Mouse (Mus musculus) midbrain, embryonic 12.5 days (tissue): ENCODE measurements at regions not wholly inside any gene's neighbourhood (a gene's known extent, or its start where the extent isn't known, plus 50 kb on each side); places are given as distances from the start of the nearest gene placed in this dataset.

Experiments
- ATAC-seq: fragments of 200-750 bp; cut with Nextera tagmentation; 2 replicates; pipeline ENCODE4 v1.8.0; 2017; ENCODE audit warnings: low read depth, moderate TSS enrichment, moderate library complexity; ENCODE audit not compliant: low FRiP score
- H3K27ac ChIP-seq: fragments of 300-500 bp; sonication (generic); replicated peaks from 2 replicates; pipeline ENCODE4 v1.5.1; 2016; ENCODE audit warnings: mild to moderate bottlenecking
- H3K27me3 ChIP-seq: fragments of 300-500 bp; sonication (generic); 2 replicates; pipeline ENCODE4 v1.6.1; 2016; ENCODE audit warnings: mild to moderate bottlenecking
- H3K36me3 ChIP-seq: fragments of 300-500 bp; sonication (generic); 2 replicates; pipeline ENCODE4 v1.6.1; 2016
- H3K4me1 ChIP-seq: fragments of 300-500 bp; sonication (generic); 2 replicates; pipeline ENCODE4 v1.6.1; 2016
- H3K4me2 ChIP-seq: fragments of 300-500 bp; sonication (generic); replicated peaks from 2 replicates; pipeline ENCODE4 v1.6.1; 2016; ENCODE audit warnings: mild to moderate bottlenecking, moderate library complexity
- H3K4me3 ChIP-seq: fragments of 300-500 bp; sonication (generic); 2 replicates; pipeline ENCODE4 v1.5.1; 2016; ENCODE audit warnings: mild to moderate bottlenecking
- H3K9ac ChIP-seq: fragments of 300-500 bp; sonication (generic); replicated peaks from 2 replicates; pipeline ENCODE4 v1.6.1; 2016; ENCODE audit warnings: mild to moderate bottlenecking, moderate library complexity
- H3K9me3 ChIP-seq: fragments of 300-500 bp; sonication (generic); 2 replicates; pipeline ENCODE4 v1.6.1; 2016; ENCODE audit warnings: mild to moderate bottlenecking
- WGBS: fragments of 180-500 bp; shearing (Covaris S2); methylation state at CpG from one replicate; pipeline ENCODE4 v1.1.7; 2016; 5-methylcytosine and 5-hydroxymethylcytosine counted together

DNA sequence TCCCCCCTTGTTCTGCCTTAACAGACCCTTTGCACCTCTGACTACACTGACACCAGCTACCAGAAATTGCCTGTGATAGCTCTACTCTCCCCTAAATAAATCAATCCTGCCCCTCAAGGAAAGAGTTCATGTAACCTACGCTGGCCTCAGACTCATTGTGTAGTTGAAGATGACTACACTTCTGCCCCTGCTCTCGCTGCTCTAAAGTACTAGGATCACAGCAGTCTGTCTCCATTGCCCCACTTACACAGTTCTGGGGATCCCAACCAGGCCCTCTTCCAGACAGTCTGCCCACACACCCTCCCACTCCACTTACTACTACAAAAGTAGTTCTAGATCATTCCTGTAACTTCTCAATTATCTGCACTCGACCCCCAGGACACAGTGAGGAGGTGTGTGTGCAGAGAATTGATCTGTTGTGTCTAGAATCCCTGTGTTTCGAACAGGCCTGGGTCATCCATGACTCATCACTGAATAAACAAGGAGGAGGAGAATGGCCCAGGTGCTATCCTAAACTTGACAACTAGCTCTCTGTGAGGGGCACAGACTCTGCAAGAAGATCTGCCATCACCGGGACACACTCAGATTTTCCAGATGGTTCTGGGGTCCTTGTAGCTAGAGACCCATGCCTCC, 160.1 kb upstream of the Dynlrb2 start:
- H3K27me3 ChIP-seq: no peaks in the 10 kb centered on the region; the same call in 1 of the 2 replicates
- no peaks in the 10 kb centered on the region for H3K9me3 ChIP-seq
- 86% methylated on average over 5 of the region's 5 CpGs for WGBS
- ATAC-seq: no peak
- no peak overlapping the region for H3K27ac ChIP-seq
- no peaks in the 10 kb centered on the region for H3K36me3 ChIP-seq
- H3K4me2 ChIP-seq: no peak overlapping the region
- no peak overlapping the region for H3K4me3 ChIP-seq
- no peak overlapping the region for H3K9ac ChIP-seq
- H3K4me1 ChIP-seq: no peaks in the 10 kb centered on the region

DNA sequence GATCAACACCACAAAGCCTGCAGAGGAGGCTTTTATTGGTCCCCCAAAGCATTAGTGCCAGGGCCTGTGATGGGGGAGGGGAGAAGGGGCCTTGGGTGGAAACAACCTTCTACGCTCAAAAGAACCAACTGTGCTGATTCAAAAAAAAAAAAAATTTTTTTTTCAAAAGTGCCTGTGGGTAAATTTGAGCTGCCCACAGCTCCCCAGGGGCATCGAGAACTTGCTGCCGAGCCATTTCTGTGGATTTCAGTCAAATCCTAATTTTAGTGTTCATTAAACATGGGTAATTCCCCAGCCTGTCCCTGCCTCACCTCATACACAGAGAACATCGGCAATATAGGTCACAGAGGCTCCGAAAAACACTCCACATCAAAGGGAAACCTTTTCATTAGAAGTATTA, 161.2 kb upstream of the Dynlrb2 start:
- Histone ChIP-seq H3K36me3 (no peaks in the 10 kb centered on the region), H3K27me3 (no peaks in the 10 kb centered on the region; the same call in 1 of the 2 replicates), H3K27ac (no peak overlapping the region), H3K4me3 (no peak overlapping the region), H3K9ac (no peak overlapping the region), H3K9me3 (no peaks in the 10 kb centered on the region), H3K4me1 (no peaks in the 10 kb centered on the region), H3K4me2 (no peak overlapping the region)
- no peak for ATAC-seq
- WGBS: 76% methylated on average over 5 of the region's 5 CpGs

DNA sequence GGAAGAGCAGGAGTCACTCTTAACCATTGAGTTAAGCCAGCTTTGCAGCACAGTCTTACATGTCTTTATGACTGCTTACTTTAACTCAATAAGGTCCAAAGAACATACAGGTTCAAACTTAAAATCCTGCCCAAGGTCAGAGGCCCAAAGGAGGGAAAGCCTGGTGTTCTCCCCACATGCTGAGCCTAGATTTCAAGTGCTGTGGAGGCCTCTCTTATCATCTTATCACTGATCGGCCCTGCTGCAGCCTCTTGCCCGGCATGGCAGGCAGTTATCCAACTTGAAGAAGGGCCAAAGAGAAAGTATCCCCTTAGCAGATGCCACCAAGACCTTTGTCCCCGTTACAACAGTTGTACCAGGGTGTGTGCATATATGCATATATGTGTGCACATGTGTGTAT, 170.0 kb upstream of the Dynlrb2 start:
- H3K4me2 ChIP-seq: no peak overlapping the region
- H3K27me3 ChIP-seq: no peaks in the 10 kb centered on the region
- H3K36me3 ChIP-seq: no peaks in the 10 kb centered on the region
- H3K4me1 ChIP-seq: peaks cover 3% of the 10 kb centered on the region; the same call in 1 of the 2 replicates
- 84% methylated on average over 3 of the region's 3 CpGs for WGBS
- H3K27ac ChIP-seq: no peak overlapping the region
- no peaks in the 10 kb centered on the region for H3K9me3 ChIP-seq
- ATAC-seq: no peak
- no peak overlapping the region for H3K4me3 ChIP-seq
- H3K9ac ChIP-seq: no peak overlapping the region

DNA sequence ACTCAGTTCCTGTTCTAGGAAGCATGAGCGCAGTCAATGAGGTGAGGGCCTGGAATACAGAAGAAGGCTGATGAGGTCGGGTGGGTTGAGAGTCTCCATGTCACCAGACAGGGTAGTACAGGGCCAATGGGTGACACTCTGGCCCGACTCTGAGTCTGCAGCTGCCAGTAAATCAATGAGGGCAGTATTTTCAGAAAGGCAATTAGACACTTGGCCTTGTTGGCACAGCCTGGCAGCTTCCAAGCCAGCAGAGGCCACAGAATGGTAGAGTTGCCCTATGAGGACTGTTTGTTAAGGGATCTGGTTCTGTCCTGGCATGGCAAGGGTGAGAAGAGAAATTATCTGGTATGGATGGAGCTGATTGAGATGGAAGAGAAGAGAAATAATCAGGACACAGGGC, 170.7 kb upstream of the Dynlrb2 start:
- Histone ChIP-seq H3K27me3 (no peaks in the 10 kb centered on the region), H3K4me3 (no peak overlapping the region), H3K27ac (no peak overlapping the region), H3K36me3 (no peaks in the 10 kb centered on the region), H3K9me3 (no peaks in the 10 kb centered on the region), H3K4me2 (no peak overlapping the region), H3K4me1 (peaks cover 3% of the 10 kb centered on the region; the same call in 1 of the 2 replicates), H3K9ac (no peak overlapping the region)
- ATAC-seq: no peak
- 88% methylated on average over 3 of the region's 3 CpGs for WGBS

DNA sequence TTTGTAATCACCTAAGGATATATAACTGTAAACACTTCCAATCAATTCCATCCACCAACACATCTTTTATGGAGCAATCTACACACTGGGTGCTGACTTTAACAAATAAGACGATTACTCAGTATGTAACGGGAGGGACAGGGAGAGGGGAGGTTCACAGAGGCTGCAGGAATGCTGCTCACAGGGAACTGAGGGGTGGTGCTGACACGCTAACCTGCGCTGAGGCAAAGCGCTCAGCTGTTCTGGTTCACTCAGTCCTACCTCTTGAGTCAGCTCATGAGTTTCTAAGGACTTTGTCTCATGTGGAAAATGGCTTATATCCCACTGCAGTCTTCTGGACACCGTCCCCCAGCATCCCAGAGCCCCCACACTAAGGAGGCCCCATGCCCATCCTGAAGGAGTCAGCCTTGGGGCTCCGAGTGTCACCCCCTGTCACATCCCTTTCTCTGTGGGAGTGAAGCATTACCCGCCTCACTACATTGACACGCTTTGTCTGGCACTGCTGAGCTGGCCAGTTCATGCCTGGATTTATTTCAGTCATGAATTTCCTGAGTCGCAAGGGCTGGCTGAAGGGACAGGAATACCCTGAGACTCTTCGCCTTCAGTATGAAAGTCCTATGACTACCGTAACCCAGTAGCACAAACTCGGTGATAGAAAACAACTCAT, 184.6 kb upstream of the Dynlrb2 start:
- WGBS: 90% methylated on average over 13 of the region's 13 CpGs
- no peak for ATAC-seq
- 0 out of 2 replicates have a peak, but pooled peaks cover 3% of the 10 kb centered on the region for H3K27me3 ChIP-seq
- H3K4me2 ChIP-seq: no peak overlapping the region
- no peak overlapping the region for H3K27ac ChIP-seq
- no peak overlapping the region for H3K4me3 ChIP-seq
- no peak overlapping the region for H3K9ac ChIP-seq
- no peaks in the 10 kb centered on the region for H3K9me3 ChIP-seq
- H3K4me1 ChIP-seq: peaks cover 7% of the 10 kb centered on the region
- H3K36me3 ChIP-seq: no peaks in the 10 kb centered on the region

DNA sequence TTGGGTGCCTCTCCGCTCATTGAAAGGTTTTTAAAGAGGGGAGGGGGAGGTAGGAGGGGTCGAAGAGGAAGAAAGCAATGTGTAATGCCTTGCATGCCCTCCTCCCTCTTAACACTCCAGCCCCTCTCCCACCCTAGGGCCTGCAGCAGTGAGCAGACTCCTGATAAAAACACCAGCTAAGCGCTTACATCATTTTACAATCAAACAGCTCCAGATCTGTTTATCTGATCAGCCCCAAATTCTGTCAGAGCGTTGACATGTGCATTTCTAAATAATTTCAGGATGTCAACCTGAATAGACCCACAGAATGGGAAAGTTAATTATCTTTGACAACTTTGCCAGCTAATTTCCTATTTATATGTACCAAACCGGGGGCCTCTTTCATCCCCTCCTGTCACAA, 189.4 kb upstream of the Dynlrb2 start:
- Histone ChIP-seq H3K4me3 (no peak overlapping the region), H3K36me3 (no peaks in the 10 kb centered on the region), H3K9ac (no peak overlapping the region), H3K4me2 (no peak overlapping the region), H3K27ac (no peak overlapping the region), H3K4me1 (peaks cover 9% of the 10 kb centered on the region), H3K27me3 (no peaks in the 10 kb centered on the region), H3K9me3 (no peaks in the 10 kb centered on the region)
- 0 out of 2 replicates have a peak, but pooled peaks have one; percentile 27 for ATAC-seq
- 45% methylated on average over 5 of the region's 5 CpGs for WGBS

DNA sequence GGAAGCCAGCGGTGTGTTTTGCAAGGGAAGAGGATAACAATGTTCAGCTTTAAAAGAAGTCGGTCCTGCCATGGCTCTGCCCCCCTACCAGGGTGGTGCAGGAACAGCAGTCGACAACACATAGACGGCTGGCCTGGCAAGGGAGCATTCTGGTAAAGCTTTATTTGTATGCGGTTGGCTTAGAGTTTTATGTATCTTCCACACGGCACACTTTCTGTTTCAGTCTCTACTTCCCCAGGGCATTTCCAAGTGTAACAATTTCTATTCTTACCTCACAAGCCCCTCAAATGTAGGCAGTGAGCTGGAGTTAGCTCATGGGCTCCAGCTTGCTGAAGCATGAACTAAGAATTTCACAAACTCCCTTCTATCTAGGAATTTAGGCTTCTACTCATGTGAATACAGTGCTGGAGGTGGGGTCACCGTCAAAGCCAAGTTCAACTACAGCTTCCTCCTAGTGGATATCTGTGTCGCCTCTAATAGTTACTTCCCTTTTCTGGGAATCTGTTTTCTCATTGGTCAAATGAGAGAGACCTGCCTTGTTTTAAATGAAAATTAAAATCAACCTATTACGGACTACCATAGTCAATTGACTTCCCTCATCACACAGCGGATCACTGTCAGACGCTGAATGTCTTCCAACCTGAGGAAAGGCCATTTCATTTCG, 190.2 kb upstream of the Dynlrb2 start:
- 91% methylated on average over 12 of the region's 12 CpGs for WGBS
- Histone ChIP-seq H3K9ac (no peak overlapping the region), H3K27me3 (no peaks in the 10 kb centered on the region), H3K9me3 (no peaks in the 10 kb centered on the region), H3K36me3 (no peaks in the 10 kb centered on the region), H3K27ac (no peak overlapping the region), H3K4me1 (peaks cover 9% of the 10 kb centered on the region), H3K4me3 (no peak overlapping the region), H3K4me2 (no peak overlapping the region)
- no peak for ATAC-seq

DNA sequence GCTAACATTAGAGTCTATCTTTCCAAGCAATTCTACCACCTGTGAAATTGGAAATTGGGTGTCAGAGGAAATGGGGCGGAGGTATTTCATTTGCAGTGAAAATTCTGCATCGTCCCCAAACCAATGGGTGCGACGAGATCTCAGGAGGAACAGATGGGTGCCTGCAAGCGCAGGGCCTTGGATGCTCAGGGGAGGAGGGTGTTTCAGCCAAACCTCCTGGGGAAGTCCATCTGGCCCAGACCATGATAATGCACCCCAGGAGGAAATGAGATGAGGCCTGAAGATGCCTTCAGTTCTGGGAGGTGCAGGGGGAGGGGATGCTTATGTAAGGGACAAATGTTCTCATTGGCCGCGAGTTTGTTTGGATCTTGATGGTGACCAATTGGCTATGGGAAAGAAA, 205.9 kb upstream of the Dynlrb2 start:
- no peaks in the 10 kb centered on the region for H3K27me3 ChIP-seq
- no peaks in the 10 kb centered on the region for H3K36me3 ChIP-seq
- no peak overlapping the region for H3K27ac ChIP-seq
- no peak overlapping the region for H3K9ac ChIP-seq
- H3K4me3 ChIP-seq: no peak overlapping the region
- ATAC-seq: no peak
- H3K4me2 ChIP-seq: no peak overlapping the region
- no peaks in the 10 kb centered on the region for H3K9me3 ChIP-seq
- H3K4me1 ChIP-seq: no peaks in the 10 kb centered on the region
- 93% methylated on average over 7 of the region's 7 CpGs for WGBS

DNA sequence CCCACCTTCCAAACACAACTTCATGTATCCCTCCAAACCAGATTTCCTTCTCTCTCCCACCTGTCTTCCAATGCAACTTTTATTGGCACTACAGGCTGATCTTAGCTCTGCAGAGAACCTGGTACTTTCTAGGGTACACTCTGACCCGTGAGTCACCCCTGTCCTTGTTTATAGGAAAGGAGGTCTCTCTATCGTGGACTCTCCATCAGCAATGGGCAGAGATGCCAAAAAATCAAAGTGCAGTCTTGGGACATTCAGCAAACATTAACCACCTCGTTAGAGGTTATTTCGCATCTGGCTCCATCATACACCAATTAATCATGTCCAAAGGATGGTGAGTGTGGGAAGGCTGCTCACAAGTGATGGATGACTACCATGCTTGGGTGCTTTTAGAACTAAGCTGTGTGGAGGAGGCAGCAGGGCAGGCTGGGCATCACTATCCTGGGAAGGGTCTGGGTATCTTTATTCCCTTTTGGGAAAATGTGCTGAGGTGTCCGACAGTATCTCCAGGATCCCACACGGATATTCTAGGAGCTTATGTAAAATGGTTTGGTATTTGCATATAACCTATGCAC, 214.0 kb upstream of the Dynlrb2 start:
- H3K4me1 ChIP-seq: no peaks in the 10 kb centered on the region
- H3K9ac ChIP-seq: no peak overlapping the region
- no peaks in the 10 kb centered on the region for H3K36me3 ChIP-seq
- no peak for ATAC-seq
- no peak overlapping the region for H3K4me2 ChIP-seq
- H3K27me3 ChIP-seq: no peaks in the 10 kb centered on the region
- no peaks in the 10 kb centered on the region for H3K9me3 ChIP-seq
- H3K4me3 ChIP-seq: no peak overlapping the region
- 92% methylated on average over 6 of the region's 6 CpGs for WGBS
- H3K27ac ChIP-seq: no peak overlapping the region

DNA sequence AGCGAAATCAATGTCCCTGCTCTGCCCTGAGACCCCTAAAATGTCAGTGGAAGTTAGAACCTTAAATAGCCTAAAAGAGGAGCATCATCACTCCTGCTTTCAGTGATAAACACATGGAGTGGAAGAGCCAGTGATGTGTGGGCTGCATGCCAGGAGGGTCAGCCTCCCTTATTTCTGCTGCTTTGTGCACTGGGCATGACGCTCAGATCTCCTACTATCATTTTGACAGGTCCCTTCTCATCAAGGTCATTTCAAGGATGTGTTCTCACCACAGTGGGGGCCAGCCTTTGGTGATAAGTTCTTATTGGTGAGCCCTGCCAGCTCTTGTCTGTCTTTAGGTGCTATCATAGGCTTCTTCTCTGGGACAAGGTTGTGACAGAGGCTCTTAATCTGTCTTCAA, 215.5 kb upstream of the Dynlrb2 start:
- ATAC-seq: no peak

DNA sequence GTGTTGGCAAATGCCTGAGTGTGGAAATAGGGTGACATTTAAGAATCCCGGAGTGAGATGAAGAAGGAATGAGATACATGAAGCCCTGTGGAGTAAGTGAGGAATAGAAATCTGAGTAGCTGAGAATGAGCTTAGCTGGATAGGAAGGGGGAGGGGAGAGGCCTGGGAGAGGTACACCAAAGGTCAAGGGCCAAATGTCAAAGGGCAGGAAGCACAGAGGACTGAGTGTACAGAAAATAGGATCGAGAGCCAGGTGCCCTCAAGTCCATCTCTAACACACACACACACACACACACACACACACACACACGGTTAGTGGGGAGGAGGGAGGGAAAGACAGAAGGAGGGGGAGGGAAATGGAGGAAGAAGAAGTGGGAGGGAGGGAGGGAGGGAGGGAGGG, 220.8 kb upstream of the Dynlrb2 start:
- no peak overlapping the region for H3K4me3 ChIP-seq
- H3K27ac ChIP-seq: no peak overlapping the region
- H3K4me1 ChIP-seq: no peaks in the 10 kb centered on the region
- no peak overlapping the region for H3K4me2 ChIP-seq
- ATAC-seq: no peak
- no peaks in the 10 kb centered on the region for H3K27me3 ChIP-seq
- H3K9me3 ChIP-seq: no peaks in the 10 kb centered on the region
- 69% methylated on average over 1 of the region's 3 CpGs for WGBS
- H3K36me3 ChIP-seq: no peaks in the 10 kb centered on the region
- no peak overlapping the region for H3K9ac ChIP-seq

More for the DNA sequence above, 215.5 kb upstream of the Dynlrb2 start:
- H3K27me3 ChIP-seq: no peaks in the 10 kb centered on the region
- no peak overlapping the region for H3K4me3 ChIP-seq
- H3K27ac ChIP-seq: no peak overlapping the region
- H3K4me1 ChIP-seq: no peaks in the 10 kb centered on the region
- no peaks in the 10 kb centered on the region for H3K36me3 ChIP-seq
- no peak overlapping the region for H3K9ac ChIP-seq
- no peaks in the 10 kb centered on the region for H3K9me3 ChIP-seq
- WGBS: 83% methylated on average over 2 of the region's 2 CpGs
- no peak overlapping the region for H3K4me2 ChIP-seq

DNA sequence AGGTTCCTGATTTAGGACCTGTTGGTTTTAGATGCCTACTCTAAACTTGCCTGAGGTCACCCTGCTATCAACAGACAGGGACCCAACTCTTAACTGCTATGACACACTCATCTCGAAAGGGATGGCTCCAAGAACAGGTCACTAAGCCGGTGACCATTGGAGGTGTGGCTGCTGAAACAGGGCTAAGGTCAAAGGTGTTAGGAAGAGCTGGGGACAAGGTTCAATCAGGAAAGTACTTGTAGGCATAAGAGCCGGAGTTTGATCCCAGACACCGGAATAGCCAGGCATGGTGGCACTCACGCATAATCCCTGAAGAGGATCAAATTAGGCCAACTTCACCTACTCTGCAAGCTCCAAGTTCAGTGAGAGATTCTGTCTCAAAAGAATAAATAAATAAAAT, 222.4 kb upstream of the Dynlrb2 start:
- H3K4me3 ChIP-seq: no peak overlapping the region
- no peak overlapping the region for H3K9ac ChIP-seq
- WGBS: 91% methylated on average over 5 of the region's 5 CpGs
- H3K27ac ChIP-seq: no peak overlapping the region
- no peaks in the 10 kb centered on the region for H3K9me3 ChIP-seq
- no peak overlapping the region for H3K4me2 ChIP-seq
- no peaks in the 10 kb centered on the region for H3K27me3 ChIP-seq
- H3K4me1 ChIP-seq: no peaks in the 10 kb centered on the region
- no peak for ATAC-seq
- H3K36me3 ChIP-seq: no peaks in the 10 kb centered on the region
